Mouse (Mus musculus): Measurements from ENCODE around the gene Cd2. TPM values are rescaled to one million over a fixed set of nuclear protein-coding genes. Genes with fewer than 3 reads are reported as not detected.

Cd2 gene
- total and polyA plus RNA-seq, 3 experiments, result not detected

- Histone ChIP-seq H3K4me1 (ENCODE audit: control insufficient read depth in 1 of 2, insufficient read depth in 2 of 2, low read length in 2 of 2) (no peaks in the 10 kb centered on the region), H3K9ac (ENCODE audit: control insufficient read depth, low read depth, low read length, poor library complexity, severe bottlenecking) (no peak overlapping the region)
Measured at GRCm38 (mm10) chr3:101285851-101286250, 1.9 kb downstream of the Cd2 start.

GRCm38 (mm10) chr3:101285021-101285615, 2.6 kb downstream of the Cd2 start:
- Histone ChIP-seq H3K4me3 (ENCODE audit: control insufficient read depth in 1 of 2, insufficient read depth in 1 of 2, low read depth in 2 of 2, low read length in 2 of 2) (no peak overlapping the region), H3K4me1 (ENCODE audit: control insufficient read depth in 1 of 2, insufficient read depth in 2 of 2, low read length in 2 of 2) (no peaks in the 10 kb centered on the region), H3K79me2 (ENCODE audit: control insufficient read depth, insufficient read depth, low read length, poor library complexity) (no peaks in the 10 kb centered on the region), H3K27ac (ENCODE audit: control insufficient read depth, low read depth, low read length) (no peak overlapping the region), H3K36me3 (ENCODE audit: control insufficient read depth in 1 of 2, insufficient read depth in 2 of 2, low read length in 2 of 2) (no peaks in the 10 kb centered on the region), H3K27me3 (ENCODE audit: control insufficient read depth in 1 of 2, insufficient read depth in 2 of 2, low read length in 2 of 2) (no peaks in the 10 kb centered on the region), H3K9me3 (replicated peaks; ENCODE audit: insufficient read depth, low read length) (no peaks in the 10 kb centered on the region), H3K9ac (ENCODE audit: control insufficient read depth, low read depth, low read length, poor library complexity, severe bottlenecking) (no peak overlapping the region)
- DNase-seq (ENCODE audit: low read depth, low spot score), result no peak
- TF ChIP-seq USF2 (IDR thresholded peaks at IDR 0.05; ENCODE audit: borderline replicate concordance in 1 of 2, insufficient read depth in 1 of 2, low read depth in 1 of 2, low read length in 2 of 2) (no peak), JUND (IDR thresholded peaks at IDR 0.05; ENCODE audit: low read depth, low read length) (no peak), E2F4 (IDR thresholded peaks at IDR 0.05; ENCODE audit: borderline replicate concordance, low read depth, low read length) (no peak), NELFE (IDR thresholded peaks at IDR 0.05; ENCODE audit: low read depth, low read length) (no peak), MYC (IDR thresholded peaks at IDR 0.05; ENCODE audit: low read depth, low read length) (no peak), EP300 (IDR thresholded peaks at IDR 0.05; ENCODE audit: low read depth in 1 of 2, low read length in 2 of 2) (no peak)

More at GRCm38 (mm10) chr3:101285851-101286250, 1.9 kb downstream of the Cd2 start:
- Histone ChIP-seq H3K27ac (ENCODE audit: control insufficient read depth, low read depth, low read length) (no peak overlapping the region), H3K9me3 (replicated peaks; ENCODE audit: insufficient read depth, low read length) (no peaks in the 10 kb centered on the region), H3K36me3 (ENCODE audit: control insufficient read depth in 1 of 2, insufficient read depth in 2 of 2, low read length in 2 of 2) (no peaks in the 10 kb centered on the region), H3K27me3 (ENCODE audit: control insufficient read depth in 1 of 2, insufficient read depth in 2 of 2, low read length in 2 of 2) (no peaks in the 10 kb centered on the region), H3K4me3 (ENCODE audit: control insufficient read depth in 1 of 2, insufficient read depth in 1 of 2, low read depth in 2 of 2, low read length in 2 of 2) (no peak overlapping the region), H3K79me2 (ENCODE audit: control insufficient read depth, insufficient read depth, low read length, poor library complexity) (no peaks in the 10 kb centered on the region)
- DNase-seq (ENCODE audit: low read depth, low spot score), result no peak
- TF ChIP-seq USF2 (IDR thresholded peaks at IDR 0.05; ENCODE audit: borderline replicate concordance in 1 of 2, insufficient read depth in 1 of 2, low read depth in 1 of 2, low read length in 2 of 2), result no peak
- TF ChIP-seq CHD1 (IDR thresholded peaks at IDR 0.05; ENCODE audit: low read depth, low read length), result no peak
- TF ChIP-seq MAZ (IDR thresholded peaks at IDR 0.05; ENCODE audit: low read depth, low read length), result no peak
- no peak for TF ChIP-seq RCOR1 (IDR thresholded peaks at IDR 0.05; ENCODE audit: low read depth, low read length)
- no peak for TF ChIP-seq SIN3A (IDR thresholded peaks at IDR 0.05; ENCODE audit: low read length)
- TF ChIP-seq CHD2 (IDR thresholded peaks at IDR 0.05; ENCODE audit: low read length), result no peak
- TF ChIP-seq TBP (IDR thresholded peaks at IDR 0.05; ENCODE audit: low read depth, low read length), result no peak
- no peak for TF ChIP-seq USF1 (IDR thresholded peaks at IDR 0.05; ENCODE audit: low read depth, low read length)
- TF ChIP-seq BHLHE40 (IDR thresholded peaks at IDR 0.05; ENCODE audit: borderline replicate concordance, low read depth, low read length), result no peak
- TF ChIP-seq MYC (IDR thresholded peaks at IDR 0.05; ENCODE audit: low read depth, low read length), result no peak
- no peak for TF ChIP-seq ETS1 (IDR thresholded peaks at IDR 0.05; ENCODE audit: low read depth, low read length)
- no peak for TF ChIP-seq MYB (IDR thresholded peaks at IDR 0.05; ENCODE audit: low read depth, low read length)
- TF ChIP-seq MAX (IDR thresholded peaks at IDR 0.05; ENCODE audit: low read length), result no peak
- no peak for TF ChIP-seq ZMIZ1 (IDR thresholded peaks at IDR 0.05; ENCODE audit: low read depth, low read length)
- no peak for TF ChIP-seq EP300 (IDR thresholded peaks at IDR 0.05; ENCODE audit: low read depth in 1 of 2, low read length in 2 of 2)
- TF ChIP-seq POLR2AphosphoS2 (IDR thresholded peaks at IDR 0.05; ENCODE audit: low read length), result no peak
- no peak for TF ChIP-seq JUND (IDR thresholded peaks at IDR 0.05; ENCODE audit: low read depth, low read length)

Data from MEL (cell line).